Mouse (Mus musculus) layer of hippocampus, postnatal 25 days (tissue): ENCODE data around the gene Dennd5b. TPM values are rescaled to one million over a fixed set of nuclear protein-coding genes. Genes with fewer than 3 reads are reported as not detected.
"Not testable (repeated sequence)": the region's sequence is repeated elsewhere in the genome, so short reads cannot be mapped to it uniquely, and the experiment has no call there.

Experiments used
- DNase-seq, 2 experiments: peaks; one replicate each; pipeline ENCODE4 v3.0.0; 2022; ENCODE audit warnings: mixed read lengths in 2 of 2, low spot score in 1 of 2; ENCODE audit errors: extremely low spot score in 1 of 2
- total RNA-seq, 2 experiments: library from RNA; stranded (reverse); gene quantifications; 2 replicates each; pipeline ENCODE4 v1.2.3; 2021

Gene Dennd5b
- total RNA-seq, 2 experiments from 2014 or later = 40.9 to 48.0 TPM

DNA sequence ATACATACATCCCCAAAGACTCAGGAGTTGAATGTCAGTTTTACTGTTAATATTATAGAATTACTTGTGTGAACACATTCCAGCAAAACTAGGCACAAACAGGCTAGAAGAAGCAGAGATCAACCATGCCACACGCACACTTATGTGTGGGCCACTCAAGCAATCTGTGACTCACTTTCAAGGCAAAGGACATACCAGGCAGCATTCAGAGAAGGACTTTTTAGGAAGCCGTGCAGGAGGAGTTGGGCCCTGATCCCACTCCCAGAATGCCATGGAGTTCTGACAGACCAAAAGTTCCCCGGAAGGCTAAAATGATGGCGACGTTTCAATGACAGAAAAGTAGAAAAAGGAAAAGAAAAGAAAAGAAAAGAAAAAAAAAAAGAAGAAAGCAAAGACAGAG lies 69.3 kb downstream of the Dennd5b start:
- no peak for DNase-seq

DNA sequence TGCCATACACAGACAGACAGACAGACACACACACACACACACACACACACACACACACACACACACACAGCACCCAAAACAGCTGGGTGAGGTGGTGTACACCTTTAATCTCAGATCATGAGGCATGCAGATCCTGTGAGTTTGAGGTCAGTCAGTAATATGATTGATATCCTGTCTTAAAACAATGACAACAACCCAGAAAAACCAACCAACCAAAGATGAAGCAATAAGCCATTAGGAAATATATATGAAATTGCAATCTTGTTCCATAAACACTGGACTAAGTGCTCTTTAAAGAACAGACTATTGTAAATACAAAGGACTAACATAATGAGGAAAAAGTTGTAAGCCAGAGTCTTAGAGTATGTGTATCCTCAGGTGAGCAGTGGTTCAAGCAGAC lies 70.1 kb downstream of the Dennd5b start:
- DNase-seq = no peak

DNA sequence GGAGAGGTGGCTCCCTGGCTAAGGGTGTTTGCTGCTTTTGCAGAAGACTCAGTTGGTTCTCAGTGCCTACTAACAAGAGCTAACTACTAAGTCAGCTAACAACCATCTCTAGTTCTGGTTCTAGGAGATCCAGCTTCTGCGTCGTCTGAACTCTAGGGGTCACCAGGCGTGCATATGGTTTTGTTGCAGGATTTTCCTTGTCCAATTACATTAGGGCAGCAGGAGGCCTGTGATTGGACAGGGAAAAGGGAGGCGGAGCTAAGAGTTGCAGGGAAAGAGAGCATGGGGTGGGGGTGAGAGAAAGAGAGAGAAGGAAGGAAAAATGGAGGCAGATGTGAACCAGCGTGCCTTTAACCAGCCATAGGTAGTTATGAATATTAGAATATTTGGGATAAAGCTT lies 83.0 kb downstream of the Dennd5b start:
- no peak for DNase-seq

DNA sequence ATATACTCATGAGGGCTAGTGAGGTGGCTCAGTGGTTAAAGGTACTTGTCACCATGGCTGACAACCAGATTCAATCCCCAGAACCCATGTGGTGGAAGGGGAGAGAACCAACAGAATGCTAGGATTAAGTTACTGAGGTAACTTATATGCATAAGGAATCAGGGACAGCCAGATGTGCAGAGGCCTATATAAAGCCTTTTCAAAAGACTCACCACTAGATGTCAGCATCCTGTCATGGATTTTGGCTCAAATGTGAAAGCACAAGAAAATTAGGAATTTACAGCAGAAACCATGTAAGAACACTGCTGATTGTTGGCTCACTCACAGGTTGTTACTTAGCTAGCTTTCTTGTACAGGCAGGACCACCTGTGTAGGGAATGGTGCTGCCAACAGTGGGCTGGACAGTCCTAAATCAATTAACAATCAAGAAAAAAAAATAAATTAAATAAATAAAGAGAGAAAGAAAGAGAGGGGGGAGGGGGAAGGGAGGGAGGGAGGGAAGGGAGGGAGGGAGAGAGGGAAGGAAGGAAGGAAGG lies 90.6 kb downstream of the Dennd5b start:
- no peak for DNase-seq

DNA sequence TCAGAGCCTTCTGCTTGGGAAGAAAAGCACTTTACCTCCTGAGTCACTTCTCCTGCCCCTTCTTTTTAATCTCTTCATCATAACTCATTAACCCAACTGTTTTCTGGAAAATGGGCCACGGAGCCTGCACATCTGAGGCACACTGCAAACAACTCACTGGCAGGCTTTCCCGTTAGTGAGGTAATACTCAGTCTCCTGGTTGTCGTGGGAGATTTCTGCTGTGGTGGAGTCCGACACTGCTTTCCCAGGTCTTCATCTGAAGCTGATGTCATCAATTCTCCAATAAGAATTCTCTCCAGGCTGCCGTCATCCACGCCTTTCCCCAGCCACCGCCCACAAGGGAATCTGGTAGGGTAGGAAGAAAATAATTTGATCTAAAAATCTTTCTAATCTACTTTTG lies 96.5 kb downstream of the Dennd5b start:
- no peak for DNase-seq

DNA sequence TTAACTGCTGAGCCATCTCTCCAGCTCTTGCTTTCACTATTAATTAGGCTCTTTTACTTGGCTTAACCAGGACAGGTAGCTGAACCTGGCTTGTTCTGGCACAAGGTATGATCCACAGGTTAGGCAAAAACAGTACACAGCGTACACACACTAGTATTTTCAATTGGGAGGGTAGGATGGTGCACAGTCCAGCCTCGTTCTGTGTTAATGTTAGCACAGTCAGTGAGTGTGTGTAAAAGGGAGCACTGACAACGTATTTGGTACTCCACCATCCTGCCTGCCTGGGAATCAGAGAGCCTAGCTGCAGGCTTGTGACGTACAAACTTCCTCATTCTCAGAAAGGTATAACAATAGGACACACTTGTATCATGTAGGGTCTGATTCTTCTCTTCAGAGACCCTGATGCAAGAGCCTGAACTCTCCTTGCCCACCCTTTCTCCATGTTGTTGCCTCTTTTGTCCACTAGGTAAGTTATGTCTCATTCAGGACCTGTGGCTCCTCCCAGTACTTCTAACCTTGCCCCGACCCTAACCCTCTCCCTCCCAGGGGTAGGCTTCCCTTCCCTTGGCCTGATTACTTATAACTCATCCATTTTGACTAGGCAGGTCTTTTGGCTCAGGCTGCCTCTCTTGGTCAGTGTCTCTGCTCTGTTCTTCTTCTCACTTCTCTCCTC lies 107.0 kb downstream of the Dennd5b start:
- DNase-seq = no peak

DNA sequence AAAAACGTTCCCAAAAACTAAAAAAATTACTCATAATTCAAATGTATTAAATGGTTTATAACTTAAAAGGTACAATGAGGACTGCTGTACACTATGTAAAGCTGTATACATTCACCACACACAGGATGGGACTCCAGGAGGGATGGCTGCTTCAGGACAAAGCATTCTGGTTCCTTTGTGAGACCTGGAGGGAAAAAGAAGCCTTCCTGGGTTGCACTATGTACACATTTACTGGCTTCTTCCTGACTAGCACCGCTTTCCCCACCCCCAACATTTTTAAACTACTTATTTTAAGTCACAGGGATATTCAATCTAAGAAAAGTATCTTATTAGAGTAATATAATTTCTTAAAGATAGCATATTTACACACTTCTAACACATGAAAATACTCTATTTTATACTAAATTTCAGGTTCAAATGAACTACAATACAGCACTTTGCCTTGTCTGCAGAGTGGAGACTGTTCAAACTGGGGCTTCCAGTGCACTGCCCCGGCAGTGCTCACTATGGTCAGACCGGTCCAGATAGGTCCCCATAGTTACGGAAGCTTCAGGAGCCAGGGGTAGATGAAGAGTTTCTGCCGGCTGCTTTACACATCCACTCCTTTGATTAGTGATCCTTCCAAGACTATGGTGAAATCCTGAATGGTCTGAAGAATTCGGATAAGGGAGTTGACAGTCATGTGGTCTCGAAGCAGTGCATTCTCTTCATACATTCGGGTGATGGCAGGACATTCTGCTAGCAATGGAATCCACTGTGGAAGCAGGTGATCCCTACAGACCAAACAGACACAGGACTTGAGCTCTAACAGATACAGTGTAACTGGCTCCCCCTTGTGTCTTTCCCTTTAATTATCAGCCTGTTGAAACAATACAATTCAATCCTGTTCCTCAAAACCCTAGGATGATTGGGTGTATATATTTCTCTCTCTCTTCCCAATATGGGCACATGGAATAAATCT lies 108.1 kb downstream of the Dennd5b start:
- DNase-seq = no peak

DNA sequence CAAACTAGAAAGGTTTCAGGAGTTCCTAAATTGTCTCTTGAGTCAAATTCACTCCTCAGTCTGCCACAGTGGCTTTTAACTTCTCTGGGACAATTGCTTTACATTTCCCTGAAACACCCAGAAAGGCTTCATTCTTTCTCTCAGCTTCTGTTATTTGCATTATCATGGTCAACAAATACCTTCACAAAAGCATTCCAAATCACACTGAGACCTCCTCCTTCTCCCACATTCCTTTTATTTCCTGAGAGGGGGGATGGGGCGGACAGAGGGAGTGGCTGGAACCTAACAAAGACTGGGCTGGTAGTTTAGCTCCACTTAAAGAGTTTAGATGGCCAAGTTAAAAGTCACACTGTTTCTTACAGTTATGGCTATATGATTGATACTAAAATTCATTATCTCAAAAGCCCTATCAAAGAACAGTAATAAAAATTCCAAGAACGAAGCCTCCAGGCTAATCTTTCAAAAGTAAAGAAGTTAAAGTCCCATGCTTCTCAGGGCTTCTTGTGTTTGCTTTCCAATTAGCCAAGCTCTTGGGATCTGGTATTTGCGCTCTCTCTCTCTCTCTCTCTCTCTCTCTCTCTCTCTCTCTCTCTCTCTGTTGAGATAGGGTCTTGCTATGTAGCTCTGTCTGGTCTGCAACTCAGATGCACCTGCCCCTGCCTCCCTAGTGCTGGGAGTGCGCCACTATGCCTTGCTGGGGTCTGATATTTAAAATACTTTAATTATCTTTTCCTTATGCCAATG lies 108.9 kb downstream of the Dennd5b start:
- no peak for DNase-seq

DNA sequence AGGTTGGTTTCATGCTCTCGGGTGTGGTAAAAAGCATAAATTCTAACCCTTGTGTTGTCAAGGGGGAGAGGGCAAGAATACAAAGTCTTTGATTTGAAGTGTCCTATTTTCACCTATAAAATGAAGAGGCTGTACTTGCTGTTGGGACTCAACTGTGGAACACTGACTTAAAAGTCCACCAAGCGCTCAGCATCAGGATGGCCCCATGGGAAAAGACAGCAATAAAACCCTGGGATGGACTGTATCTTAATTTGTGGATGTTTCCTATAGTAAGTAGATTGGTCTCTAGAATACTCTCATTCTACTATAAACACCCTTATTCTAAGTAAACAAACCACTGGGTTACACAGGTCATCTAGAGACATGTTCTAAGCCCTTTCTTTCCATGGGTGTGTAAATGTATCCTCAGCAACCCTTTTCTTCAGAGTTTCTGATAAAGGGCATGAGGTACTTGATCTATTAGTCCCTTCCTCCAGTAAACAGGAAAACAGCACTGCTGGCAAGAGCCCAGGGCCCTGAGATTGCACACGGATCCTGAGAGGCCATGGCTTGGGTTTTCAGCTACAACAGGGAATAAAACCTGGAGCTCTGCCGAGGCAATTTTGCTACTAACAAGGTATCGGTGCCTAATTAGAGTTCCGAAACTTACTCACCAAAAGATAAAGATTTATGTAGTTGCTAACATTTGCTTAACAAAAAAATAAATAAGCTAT lies 109.7 kb downstream of the Dennd5b start:
- no peak for DNase-seq

DNA sequence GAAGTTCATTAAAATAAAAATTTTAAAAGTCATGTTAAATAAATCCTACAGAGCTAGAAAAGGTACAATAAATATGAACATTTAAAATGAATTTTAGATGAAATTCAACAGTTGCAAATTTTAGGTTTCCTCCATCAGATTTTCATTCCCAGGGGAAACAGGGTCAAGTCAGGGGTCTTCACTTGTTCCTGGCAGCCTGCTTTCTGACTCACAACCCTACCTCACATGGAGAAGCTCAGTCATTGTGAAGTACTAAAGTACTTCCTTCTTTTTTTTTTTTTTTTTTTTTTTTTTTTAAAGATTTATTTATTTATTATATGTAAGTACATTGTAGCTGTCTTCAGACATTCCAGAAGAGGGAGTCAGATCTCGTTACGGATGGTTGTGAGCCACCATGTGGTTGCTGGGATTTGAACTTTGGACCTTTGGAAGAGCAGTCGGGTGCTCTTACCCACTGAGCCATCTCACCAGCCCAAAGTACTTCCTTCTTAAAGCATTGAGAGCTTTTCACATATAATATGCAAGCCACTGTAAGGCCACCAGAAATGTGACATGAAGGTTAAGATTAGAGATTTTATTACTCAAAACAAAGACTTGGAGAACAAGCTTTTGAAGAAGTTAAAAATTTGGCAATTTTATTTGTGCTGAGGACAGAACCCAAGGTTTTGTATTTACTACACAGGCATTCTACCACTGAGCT lies 111.5 kb downstream of the Dennd5b start:
- DNase-seq = not testable (repeated sequence)

DNA sequence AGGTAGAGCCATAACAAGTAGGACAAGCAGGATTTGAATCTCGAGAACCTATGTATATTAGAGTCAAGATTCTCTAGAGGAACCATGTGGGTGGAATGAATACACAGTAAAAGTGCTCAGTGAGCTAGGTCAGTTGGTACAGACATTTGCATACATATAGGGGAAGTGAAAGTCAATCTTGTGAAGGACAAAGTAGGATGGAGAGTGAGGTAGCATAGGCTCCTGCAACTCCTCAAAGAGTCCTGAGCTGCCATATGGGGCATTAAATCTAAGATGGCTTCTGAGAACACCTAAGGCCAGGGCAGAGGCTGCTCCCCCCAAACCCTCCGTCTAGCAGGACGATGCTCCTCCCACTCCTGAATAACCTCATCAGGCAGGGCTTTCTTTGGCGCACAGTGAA lies 115.5 kb downstream of the Dennd5b start:
- DNase-seq = no peak

DNA sequence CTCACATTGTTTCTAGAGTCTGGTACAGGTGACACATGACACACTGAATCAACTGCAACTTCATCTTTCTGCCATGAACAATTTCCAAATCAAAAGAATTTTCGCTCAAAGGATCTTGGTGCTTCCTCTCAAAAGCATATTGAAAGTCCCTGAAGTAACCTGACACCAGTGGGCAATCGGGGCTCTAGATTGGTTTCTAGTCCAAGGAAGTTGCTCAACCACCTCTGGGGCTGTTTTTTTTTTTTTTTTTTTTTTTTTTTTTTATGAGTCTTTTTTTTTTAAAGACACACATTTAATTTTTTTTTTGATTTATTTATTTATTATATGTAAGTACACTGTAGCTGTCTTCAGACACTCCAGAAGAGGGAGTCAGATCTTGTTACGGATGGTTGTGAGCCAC lies 121.0 kb downstream of the Dennd5b start:
- DNase-seq = no peak

DNA sequence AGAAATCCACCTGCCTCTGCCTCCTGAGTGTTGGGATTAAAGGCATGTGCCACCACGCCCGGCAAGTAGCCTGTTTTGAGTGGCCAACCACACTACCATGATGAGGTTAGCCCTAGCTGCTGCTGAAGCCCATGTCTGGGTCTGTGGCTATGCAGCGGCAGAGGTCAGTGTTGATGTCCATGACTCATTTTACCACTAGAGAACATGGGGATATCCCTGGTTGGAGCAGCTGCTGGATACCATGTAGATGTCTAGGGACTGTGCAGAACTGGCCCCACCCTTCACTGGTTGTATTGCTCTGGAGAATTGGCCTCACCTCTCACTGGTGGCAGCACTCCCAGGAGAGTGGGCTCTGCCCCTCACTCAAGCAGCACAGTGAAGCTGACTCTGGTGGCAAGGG lies 126.4 kb downstream of the Dennd5b start:
- DNase-seq = no peak

DNA sequence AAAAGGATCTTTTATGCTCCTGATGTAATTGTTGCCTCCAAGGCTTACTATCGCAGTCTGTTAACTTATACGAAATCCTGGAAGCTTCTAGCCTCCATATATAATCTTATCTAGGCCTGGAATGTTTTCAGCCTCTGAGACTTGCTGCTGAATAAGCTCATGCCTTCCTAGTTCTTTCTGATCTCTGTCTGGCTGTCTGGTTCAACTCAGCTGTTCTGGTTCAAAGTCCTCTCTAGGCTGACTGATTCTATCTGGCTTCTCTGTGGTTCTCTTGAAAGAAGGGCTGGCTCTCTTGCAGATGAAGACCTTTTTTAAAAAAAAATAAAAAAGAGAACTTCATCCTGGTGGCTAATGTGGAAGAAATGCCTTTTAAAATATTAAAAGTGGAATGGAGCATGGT lies 128.6 kb downstream of the Dennd5b start:
- DNase-seq = no peak

DNA sequence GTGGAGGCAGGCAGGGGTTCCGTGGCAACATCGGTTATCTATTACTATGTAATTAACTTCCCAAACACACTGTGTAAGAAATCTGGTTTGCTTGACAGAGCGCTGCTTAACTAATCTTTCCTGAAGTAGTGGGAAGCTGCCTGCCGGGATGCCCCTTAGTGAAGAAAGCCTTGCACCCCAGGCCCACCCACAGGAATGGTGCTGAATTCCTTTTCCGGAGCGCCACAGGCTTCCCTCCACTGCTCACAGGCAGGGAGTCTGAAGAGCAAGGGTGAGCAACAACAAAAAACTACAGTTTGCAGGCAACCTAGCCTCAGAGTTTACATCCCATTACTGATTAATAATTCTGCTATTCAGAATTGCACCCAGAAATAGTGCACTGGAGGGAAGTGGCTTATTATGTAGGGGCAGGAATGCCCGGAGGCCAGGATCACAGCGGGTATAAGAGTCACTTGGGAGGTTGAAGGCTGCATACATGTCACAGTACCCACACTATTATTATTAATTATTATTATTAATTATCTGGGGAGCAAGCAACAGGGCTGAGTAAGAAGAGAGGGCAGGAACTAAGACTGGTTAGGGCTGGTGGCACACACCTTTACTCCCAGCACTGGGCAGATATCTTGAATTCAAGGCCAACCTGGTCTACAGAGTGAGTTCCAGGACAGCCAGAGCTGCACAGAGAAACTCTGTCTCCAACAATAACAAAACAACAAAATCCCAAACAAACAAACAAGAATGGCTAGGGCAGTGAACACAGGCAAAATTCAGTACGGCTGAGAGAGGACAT lies 129.2 kb downstream of the Dennd5b start:
- DNase-seq = no peak

DNA sequence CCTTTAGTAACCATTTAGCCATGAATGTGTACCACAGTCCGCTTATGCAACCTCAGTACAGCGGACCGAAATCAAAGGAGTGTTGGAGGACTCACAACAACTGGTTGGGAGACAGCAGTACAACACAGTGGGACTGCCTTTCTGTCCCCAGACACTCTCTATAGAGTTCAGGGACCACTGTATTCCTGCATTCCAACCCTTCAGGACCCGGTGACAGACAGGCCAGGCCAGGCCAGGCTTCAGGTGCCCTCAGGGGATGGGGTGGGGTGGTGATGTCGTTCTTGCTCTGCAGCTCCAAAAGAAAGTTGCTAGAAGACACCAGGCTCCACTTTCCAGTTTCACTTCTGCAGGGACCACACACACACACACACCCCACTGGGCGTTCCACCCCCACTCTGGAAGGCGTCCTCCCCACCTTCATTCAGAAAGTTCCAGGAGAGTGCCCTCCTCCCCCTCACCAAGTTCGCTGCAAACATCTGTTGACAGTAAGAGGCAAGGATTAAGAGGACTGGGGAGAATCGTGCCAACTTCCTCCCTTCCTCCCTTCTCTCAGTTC lies 130.0 kb downstream of the Dennd5b start:
- no peak for DNase-seq

DNA sequence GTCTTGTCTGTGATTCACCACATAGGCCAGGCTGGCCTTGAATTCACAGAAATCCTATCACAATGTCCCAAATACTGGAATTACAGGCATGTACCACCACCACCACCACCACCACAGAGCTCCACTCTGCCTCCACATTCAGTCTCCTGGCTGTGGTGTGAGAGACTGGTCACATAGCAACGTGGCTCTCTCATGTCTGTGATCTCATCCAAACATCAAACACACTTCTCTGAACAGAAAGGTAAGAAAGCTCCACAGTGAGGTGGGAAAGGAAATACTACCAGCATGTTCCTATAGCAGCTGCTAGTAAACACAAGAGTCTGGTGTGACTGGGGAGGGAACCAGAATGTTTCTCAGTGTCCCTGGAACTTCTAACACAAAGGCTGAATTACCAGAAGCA lies 140.2 kb downstream of the Dennd5b start:
- no peak for DNase-seq

DNA sequence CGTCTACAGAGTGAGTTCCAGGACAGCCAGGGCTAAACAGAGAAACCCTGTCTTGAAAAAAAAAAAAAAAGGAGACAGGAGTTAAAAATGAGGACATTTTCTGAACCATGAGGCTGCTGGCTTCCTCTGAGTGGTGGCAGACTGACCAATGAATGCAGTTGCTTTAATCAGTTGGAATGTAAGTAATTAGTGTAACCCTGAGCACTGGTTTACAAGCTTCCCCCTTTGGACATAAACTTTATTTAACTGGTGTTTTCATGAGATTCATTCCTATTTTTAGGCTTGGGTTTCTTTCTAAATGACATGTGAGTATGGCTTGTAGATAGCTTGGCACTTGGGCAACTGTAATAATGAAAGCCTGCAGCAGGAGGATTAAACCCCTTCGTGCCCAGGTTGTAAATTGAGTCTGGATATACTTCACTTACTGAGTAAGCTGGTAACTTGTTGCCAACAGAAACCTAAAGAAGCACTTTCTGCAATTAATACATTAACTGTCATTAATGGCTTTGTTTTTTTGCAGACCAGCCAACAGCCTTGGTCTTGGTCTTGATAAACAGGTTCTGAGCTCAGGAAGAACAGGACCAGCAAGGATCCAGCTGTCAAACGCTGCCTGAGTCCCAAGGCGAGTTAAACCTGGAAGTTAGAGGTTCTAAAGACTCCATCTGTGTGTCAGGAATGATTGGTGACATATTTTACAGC lies 141.8 kb downstream of the Dennd5b start:
- no peak for DNase-seq
